Comparison of ENCODE assay signal across 9 mouse cellular contexts in the genomic region with DNA sequence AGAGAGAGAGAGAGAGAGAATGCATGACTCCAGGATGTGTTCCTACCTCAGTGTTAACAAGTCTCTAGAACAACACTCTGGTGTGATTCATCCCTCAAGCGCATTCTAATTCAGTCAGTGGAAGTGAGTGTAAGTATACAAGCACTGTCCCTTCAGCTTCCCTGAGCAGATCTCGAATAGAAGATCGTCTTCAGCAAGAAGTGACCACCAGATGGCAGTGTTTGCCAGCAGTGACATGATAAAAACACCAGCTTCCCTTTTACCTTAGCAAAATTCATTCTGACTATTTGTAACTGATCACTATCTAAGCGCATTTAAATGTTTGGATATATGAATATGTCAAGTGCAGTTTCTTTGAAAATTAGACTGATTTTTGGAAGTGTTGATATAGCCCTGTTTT. TPM values are rescaled to one million over a fixed set of nuclear protein-coding genes. Genes with fewer than 3 reads are reported as not detected.
A peak's percentile ranks its signal among the peaks of the same experiment; 100 is the strongest.
DNase-seq lines count a peak whose midpoint lies in the region; ATAC-seq and TF ChIP-seq lines count a peak whose summit lies in the region.
"Had no signal": no experiment of that assay in that cellular context is flagged by ENCODE, and none has a peak within 500 bp of the region (broad histone marks: within the 10 kb centered on the region; RNA-seq: fewer than 3 reads in every experiment).

No protein-coding gene starts in this region.

- H3K9ac ChIP-seq in kidney, postnatal 0 days (ENCODE audit: low read depth, low read length), result no peak overlapping the region
- no peak overlapping the region for H3K9ac ChIP-seq in liver, embryonic 13.5 days
- no peak overlapping the region for H3K9ac ChIP-seq in neural tube, embryonic 12.5 days
- H3K9ac ChIP-seq in stomach, embryonic 16.5 days (ENCODE audit: low read length), result no peak overlapping the region
- H3K9ac ChIP-seq: embryonic facial prominence, embryonic 13.5 days had no signal

- 32% methylated on average over 4 of the region's 4 CpGs for WGBS in kidney, postnatal 0 days
- 30% methylated on average over 4 of the region's 4 CpGs for WGBS in liver, embryonic 13.5 days (ENCODE audit: insufficient replicate concordance)
- 44% methylated on average over 4 of the region's 4 CpGs for WGBS in neural tube, embryonic 12.5 days
- WGBS in stomach, embryonic 16.5 days, result 24% methylated on average over 4 of the region's 4 CpGs

- DNase-seq in A20 (ENCODE audit: low read depth, low spot score), result peak; percentile 82
- DNase-seq in gastrocnemius, postnatal 25 days, result peak; percentile 26
- DNase-seq in kidney, postnatal 0 days (ENCODE audit: low spot score), result peak; percentile 85
- peak; percentile 23 for DNase-seq in liver, embryonic 13.5 days

- peak; percentile 73 for ATAC-seq in activated CD4-positive, CD25-positive, alpha-beta regulatory T cell, adult 4 months
- peak; percentile 71 for ATAC-seq in common myeloid progenitor, adult 5-6 weeks (replicated peaks; ENCODE audit: low read depth, poor library complexity, severe bottlenecking)
- ATAC-seq in kidney, postnatal 0 days (replicated peaks; ENCODE audit: low FRiP score, low read depth), result peak; percentile 55; the same call in 1 of the 2 replicates
- no peak for ATAC-seq in liver, embryonic 13.5 days (ENCODE audit: low read depth)
- ATAC-seq in neural tube, embryonic 12.5 days (ENCODE audit: low FRiP score, low read depth), result peak; percentile 27; the same call in 1 of the 2 replicates
- ATAC-seq in stomach, embryonic 16.5 days (ENCODE audit: insufficient read depth, low FRiP score), result peak; percentile 21; the same call in 1 of the 2 replicates

- H3K27ac ChIP-seq in kidney, postnatal 0 days, result no peak overlapping the region
- no peak overlapping the region for H3K27ac ChIP-seq in liver, embryonic 13.5 days
- H3K27ac ChIP-seq in neural tube, embryonic 12.5 days, result no peak overlapping the region
- H3K27ac ChIP-seq in stomach, embryonic 16.5 days (ENCODE audit: low read length), result no peak overlapping the region
- H3K27ac ChIP-seq: embryonic facial prominence, embryonic 13.5 days had no signal

- H3K4me1 ChIP-seq in kidney, postnatal 0 days (replicated peaks; ENCODE audit: insufficient read depth, low read length), result no peaks in the 10 kb centered on the region
- H3K4me1 ChIP-seq in liver, embryonic 13.5 days (replicated peaks), result no peaks in the 10 kb centered on the region
- H3K4me1 ChIP-seq in neural tube, embryonic 12.5 days, result no peaks in the 10 kb centered on the region
- no peaks in the 10 kb centered on the region for H3K4me1 ChIP-seq in stomach, embryonic 16.5 days (ENCODE audit: control insufficient read depth, insufficient read depth, low read length)
- H3K4me1 ChIP-seq: embryonic facial prominence, embryonic 13.5 days had no signal

- no peaks in the 10 kb centered on the region for H3K9me3 ChIP-seq in kidney, postnatal 0 days (replicated peaks; ENCODE audit: low read length)
- H3K9me3 ChIP-seq in liver, embryonic 13.5 days (replicated peaks), result no peaks in the 10 kb centered on the region
- no peaks in the 10 kb centered on the region for H3K9me3 ChIP-seq in neural tube, embryonic 12.5 days
- H3K9me3 ChIP-seq in stomach, embryonic 16.5 days (replicated peaks; ENCODE audit: control insufficient read depth, low read length), result no peaks in the 10 kb centered on the region
- H3K9me3 ChIP-seq: embryonic facial prominence, embryonic 13.5 days had no signal

- H3K36me3 ChIP-seq in kidney, postnatal 0 days (ENCODE audit: insufficient read depth, low read length), result peaks cover 9% of the 10 kb centered on the region; the same call in 1 of the 2 replicates
- H3K36me3 ChIP-seq in liver, embryonic 13.5 days, result peaks cover 14% of the 10 kb centered on the region
- H3K36me3 ChIP-seq in neural tube, embryonic 12.5 days, result peaks cover 7% of the 10 kb centered on the region; the same call in 1 of the 2 replicates
- H3K36me3 ChIP-seq in stomach, embryonic 16.5 days (ENCODE audit: control insufficient read depth, insufficient read depth, low read length), result peaks cover 5% of the 10 kb centered on the region

- H3K27me3 ChIP-seq in kidney, postnatal 0 days (ENCODE audit: insufficient read depth, low read length), result no peaks in the 10 kb centered on the region
- no peaks in the 10 kb centered on the region for H3K27me3 ChIP-seq in liver, embryonic 13.5 days
- no peaks in the 10 kb centered on the region for H3K27me3 ChIP-seq in neural tube, embryonic 12.5 days (replicated peaks)
- H3K27me3 ChIP-seq in stomach, embryonic 16.5 days (ENCODE audit: control insufficient read depth, insufficient read depth, low read length), result no peaks in the 10 kb centered on the region
- H3K27me3 ChIP-seq: embryonic facial prominence, embryonic 13.5 days had no signal

- peak; percentile 92 for TF ChIP-seq CTCF in kidney, postnatal 0 days (IDR thresholded peaks at IDR 0.05; ENCODE audit: low read depth)

- no peak overlapping the region for H3K4me2 ChIP-seq in kidney, postnatal 0 days (ENCODE audit: low read length)
- no peak overlapping the region for H3K4me2 ChIP-seq in liver, embryonic 13.5 days
- H3K4me2 ChIP-seq in neural tube, embryonic 12.5 days (replicated peaks), result no peak overlapping the region
- no peak overlapping the region for H3K4me2 ChIP-seq in stomach, embryonic 16.5 days (ENCODE audit: low read depth, low read length)
- H3K4me2 ChIP-seq: embryonic facial prominence, embryonic 13.5 days had no signal

- no peak overlapping the region for H3K4me3 ChIP-seq in kidney, postnatal 0 days (replicated peaks; ENCODE audit: low read depth, low read length)
- H3K4me3 ChIP-seq in liver, embryonic 13.5 days (replicated peaks), result no peak overlapping the region
- no peak overlapping the region for H3K4me3 ChIP-seq in neural tube, embryonic 12.5 days
- H3K4me3 ChIP-seq in stomach, embryonic 16.5 days (replicated peaks; ENCODE audit: low read length), result no peak overlapping the region
- H3K4me3 ChIP-seq: embryonic facial prominence, embryonic 13.5 days had no signal

RNA-seq across cellular contexts. Expression of gene Lix1, which starts 8.1 kb away (rescaled TPM):
- polyA plus RNA-seq in activated CD4-positive, CD25-positive, alpha-beta regulatory T cell, adult 4 months (2017; shearing (Covaris generic)), result not detected
- total RNA-seq in common myeloid progenitor, adult 5-6 weeks (2017), result not detected in 2 replicates
- 1 to 10 TPM; 2.2 to 2.6 TPM for total RNA-seq in gastrocnemius, postnatal 25 days (2021)
- polyA plus RNA-seq in kidney, postnatal 0 days (2015; fragmentation: Nextera tagmentation; extraction: Ambion mirVana), result 10.1 and 11.2 TPM in 2 replicates
- 0.36 and 0.37 TPM in 2 replicates for polyA plus RNA-seq in liver, embryonic 13.5 days (2015; fragmentation: Nextera tagmentation; extraction: Ambion mirVana)
- polyA plus RNA-seq in neural tube, embryonic 12.5 days (2016; fragmentation: Nextera tagmentation; extraction: Ambion mirVana), result 20.3 and 26.8 TPM in 2 replicates
- polyA plus RNA-seq in stomach, embryonic 16.5 days (2015; fragmentation: Nextera tagmentation; extraction: Ambion mirVana), result 4.9 and 5.9 TPM in 2 replicates

RNA-seq across cellular contexts. Expression of gene Riok2, which starts 20.2 kb away (rescaled TPM):
- polyA plus RNA-seq in activated CD4-positive, CD25-positive, alpha-beta regulatory T cell, adult 4 months (2017; shearing (Covaris generic)), result 10 to 100 TPM; 30.8 to 37.4 TPM
- 75.7 and 80.5 TPM in 2 replicates for total RNA-seq in common myeloid progenitor, adult 5-6 weeks (2017)
- 10 to 100 TPM; 11.8 to 13.2 TPM for total RNA-seq in gastrocnemius, postnatal 25 days (2021)
- 24.2 and 25.9 TPM in 2 replicates for polyA plus RNA-seq in kidney, postnatal 0 days (2015; fragmentation: Nextera tagmentation; extraction: Ambion mirVana)
- 17.0 and 19.1 TPM in 2 replicates for polyA plus RNA-seq in liver, embryonic 13.5 days (2015; fragmentation: Nextera tagmentation; extraction: Ambion mirVana)
- 27.5 and 27.9 TPM in 2 replicates for polyA plus RNA-seq in neural tube, embryonic 12.5 days (2016; fragmentation: Nextera tagmentation; extraction: Ambion mirVana)
- polyA plus RNA-seq in stomach, embryonic 16.5 days (2015; fragmentation: Nextera tagmentation; extraction: Ambion mirVana), result 21.8 and 24.9 TPM in 2 replicates

Comparison
In these comparisons a context has a peak if more than half of its experiments do, and no peak if none do; other contexts are left out.
1. DNase-seq: peak in every context shown above with its lines; median percentile 85 in kidney, postnatal 0 days; 82 in A20; 26 in gastrocnemius, postnatal 25 days; 23 in liver, embryonic 13.5 days.